Mouse (Mus musculus): ENCODE measurements around the gene Rnf222. TPM values are rescaled to one million over a fixed set of nuclear protein-coding genes. Genes with fewer than 3 reads are reported as not detected.
"Not testable (repeated sequence)": the region's sequence is repeated elsewhere in the genome, so short reads cannot be mapped to it uniquely, and the experiment has no call there.

The Rnf222 gene
- total RNA-seq, 2 experiments from 2014 or later: not detected

- no peak for ATAC-seq (replicated peaks; ENCODE audit: poor library complexity, severe bottlenecking)
Observed at GRCm38 (mm10) chr11:68906461-68906790, 18.1 kb downstream of the Rnf222 start.

DNA sequence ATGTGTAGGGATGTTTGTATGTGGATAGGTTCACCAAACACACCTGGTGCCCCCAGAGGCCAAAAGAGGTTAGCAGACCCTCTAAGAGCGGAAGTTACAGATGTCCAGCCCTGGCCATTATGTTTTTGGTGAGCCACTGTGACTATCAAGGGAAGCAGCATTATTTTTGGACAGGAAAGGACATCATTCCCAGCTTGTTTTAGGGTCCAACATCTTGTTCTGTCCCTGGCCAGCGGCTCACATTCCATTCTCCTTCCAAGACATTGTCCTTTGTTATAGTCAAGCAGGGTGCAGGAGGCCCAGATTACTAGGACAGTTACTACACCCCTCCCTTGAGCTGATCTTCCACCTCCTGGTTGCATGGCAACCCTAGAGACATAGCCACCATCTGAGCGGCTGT lies 18.9 kb downstream of the Rnf222 start:
- no peak for ATAC-seq (replicated peaks; ENCODE audit: poor library complexity, severe bottlenecking)

DNA sequence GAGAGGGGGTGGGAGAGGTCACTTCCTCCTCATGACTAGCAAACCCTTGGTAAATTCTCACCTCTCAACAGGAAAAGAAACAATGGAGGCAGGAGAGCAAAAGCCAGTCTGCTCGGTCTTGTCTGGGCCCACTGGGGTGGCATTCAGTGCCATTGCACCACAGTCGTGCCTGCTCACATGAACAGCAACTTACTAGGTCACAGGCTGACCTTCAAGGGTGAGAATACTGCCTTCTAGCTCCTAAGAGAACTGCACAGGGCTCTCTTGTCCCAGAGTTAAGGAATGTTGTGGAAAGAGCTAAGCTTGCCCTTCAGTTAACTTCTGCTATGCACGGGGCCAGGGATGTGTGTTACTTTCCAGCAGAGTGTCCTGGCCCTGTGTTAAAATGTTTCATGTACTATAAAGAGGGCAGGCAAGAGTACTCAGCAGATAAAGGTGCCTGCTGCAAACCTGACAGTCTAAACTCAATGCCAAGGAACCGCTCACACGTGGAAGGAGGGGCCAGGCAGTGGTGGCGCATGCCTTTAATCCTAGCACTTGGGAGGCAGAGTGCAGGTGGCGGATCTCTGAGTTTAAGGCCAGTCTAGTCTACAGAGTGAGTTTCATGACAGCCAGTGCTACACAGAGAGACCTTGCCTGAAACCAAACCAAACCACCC lies 20.6 kb downstream of the Rnf222 start:
- no peak for ATAC-seq (replicated peaks; ENCODE audit: poor library complexity, severe bottlenecking)

GRCm38 (mm10) chr11:68911531-68912177 lies 23.3 kb downstream of the Rnf222 start:
- ATAC-seq (replicated peaks; ENCODE audit: poor library complexity, severe bottlenecking): no peak

DNA sequence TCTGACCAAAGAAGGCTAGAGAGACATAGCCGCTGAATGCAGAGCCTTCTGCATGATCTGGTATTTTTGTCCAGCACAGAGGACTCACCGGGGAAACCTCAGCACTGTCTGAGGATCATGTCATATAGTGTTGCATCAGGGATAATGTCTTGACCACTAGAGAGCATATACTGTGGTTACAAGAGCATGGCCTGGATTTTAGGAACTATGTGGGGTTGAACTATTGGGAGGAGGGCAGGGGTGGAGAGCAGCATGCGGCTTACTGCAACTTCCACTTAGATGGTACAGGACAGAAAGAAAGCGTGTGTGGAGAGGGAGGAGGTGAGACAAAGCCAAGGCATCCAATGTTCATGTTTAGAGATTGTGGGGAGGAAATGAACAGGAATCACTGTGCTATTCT lies 26.2 kb downstream of the Rnf222 start:
- peak; percentile 95 for ATAC-seq (replicated peaks; ENCODE audit: poor library complexity, severe bottlenecking)

DNA sequence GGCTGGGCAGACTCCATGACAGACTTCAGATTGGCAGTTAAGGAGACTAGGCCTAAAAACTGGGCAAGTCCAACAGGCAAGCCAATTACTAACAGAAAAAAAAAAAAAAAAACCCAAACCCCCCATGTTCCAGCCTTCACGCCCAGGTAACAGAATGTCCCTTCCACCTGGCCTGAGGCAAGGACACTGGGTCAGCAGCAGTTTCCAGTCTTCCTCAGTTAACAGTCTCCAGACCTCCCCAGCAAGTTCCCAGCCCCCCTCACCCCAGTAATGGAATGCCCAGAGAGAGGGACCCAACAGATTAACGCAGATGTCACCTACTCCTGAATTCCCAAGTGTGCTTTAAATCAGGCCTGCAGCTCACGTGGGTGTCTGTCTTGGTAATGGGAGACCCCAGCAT lies 34.8 kb downstream of the Rnf222 start:
- no peak for ATAC-seq (replicated peaks; ENCODE audit: poor library complexity, severe bottlenecking)

- ATAC-seq (replicated peaks; ENCODE audit: poor library complexity, severe bottlenecking): no peak
Observed at GRCm38 (mm10) chr11:68924749-68925148, 36.4 kb downstream of the Rnf222 start.

GRCm38 (mm10) chr11:68926981-68927380 lies 38.6 kb downstream of the Rnf222 start, which contains the start of gene Odf4:
Gene Odf4, minus strand, starts transcription at chr11:68927081.
- no peak for ATAC-seq (replicated peaks; ENCODE audit: poor library complexity, severe bottlenecking)

GRCm38 (mm10) chr11:68929947-68930346 lies 41.6 kb downstream of the Rnf222 start:
- no peak for ATAC-seq (replicated peaks; ENCODE audit: poor library complexity, severe bottlenecking)

GRCm38 (mm10) chr11:68933885-68934507 lies 45.6 kb downstream of the Rnf222 start:
- no peak for ATAC-seq (replicated peaks; ENCODE audit: poor library complexity, severe bottlenecking)

- ATAC-seq (replicated peaks; ENCODE audit: poor library complexity, severe bottlenecking): not testable (repeated sequence)
Observed at GRCm38 (mm10) chr11:68936951-68937350, 48.6 kb downstream of the Rnf222 start.

DNA sequence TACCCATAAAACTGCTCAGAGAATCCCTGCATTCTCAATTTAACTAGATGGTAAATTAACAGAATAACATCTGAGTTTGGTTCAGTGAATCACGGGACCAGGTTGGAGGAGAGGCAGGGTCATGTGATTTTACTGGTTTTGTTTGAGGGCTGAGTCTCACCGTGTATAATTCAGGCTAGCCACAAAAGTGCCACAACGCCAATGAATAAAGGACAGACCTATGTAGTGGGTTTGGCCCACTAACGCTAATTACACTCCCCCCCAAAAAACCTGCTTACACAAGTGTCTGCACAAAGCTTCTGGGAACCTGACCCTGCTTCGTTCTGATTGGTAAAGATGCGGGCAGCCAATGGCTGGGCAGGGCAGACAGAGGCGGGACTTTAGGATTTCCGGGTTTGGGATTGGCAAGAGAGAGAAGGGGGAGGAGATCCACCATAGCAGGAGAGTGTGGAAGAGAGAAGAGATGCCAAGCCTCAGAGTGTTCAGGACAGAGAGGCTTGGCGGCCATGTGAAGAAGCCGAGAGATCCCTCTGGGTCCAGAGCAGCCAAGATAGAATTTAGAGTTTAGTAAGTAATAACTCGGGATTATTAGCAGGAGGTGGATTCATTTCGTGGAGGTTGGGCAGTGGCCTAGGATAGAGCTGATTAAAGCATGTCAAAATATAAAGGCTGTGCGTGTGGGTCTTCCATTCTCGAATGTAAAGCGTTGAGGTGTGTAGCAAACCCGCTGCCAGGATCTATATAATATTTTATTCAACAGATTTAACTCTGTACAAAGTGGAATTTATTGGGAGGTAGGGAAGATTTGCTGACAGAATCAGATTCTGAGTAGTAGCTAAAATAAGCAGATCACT lies 51.3 kb downstream of the Rnf222 start:
- peak; percentile 99 for ATAC-seq (replicated peaks; ENCODE audit: poor library complexity, severe bottlenecking)

GRCm38 (mm10) chr11:68940516-68940915 lies 52.2 kb downstream of the Rnf222 start:
- ATAC-seq (replicated peaks; ENCODE audit: poor library complexity, severe bottlenecking): no peak

DNA sequence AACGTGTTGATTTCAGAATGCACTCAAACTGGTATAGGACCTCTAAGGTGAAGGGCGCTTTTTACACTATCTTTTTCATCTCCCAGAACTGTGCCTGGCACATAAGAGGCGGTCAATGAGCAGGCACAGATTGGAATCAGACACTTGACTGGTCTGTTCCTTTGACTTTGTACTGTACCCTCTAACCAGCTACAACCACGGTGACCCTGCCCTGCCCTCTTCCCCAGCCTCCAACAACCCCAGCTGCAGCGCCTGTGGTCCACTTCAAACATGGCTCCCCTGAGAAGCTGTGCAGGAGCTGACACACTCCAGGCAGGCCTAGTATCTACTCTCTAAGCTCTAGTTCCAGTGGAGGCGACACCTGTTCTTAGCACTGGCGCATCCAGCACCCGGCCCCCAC lies 54.4 kb downstream of the Rnf222 start:
- no peak for ATAC-seq (replicated peaks; ENCODE audit: poor library complexity, severe bottlenecking)

- ATAC-seq (replicated peaks; ENCODE audit: poor library complexity, severe bottlenecking): no peak
Observed at GRCm38 (mm10) chr11:68945245-68945644, 56.9 kb downstream of the Rnf222 start.

Other genes with a start within 250 kb of the Rnf222 start
- gene Myh10, start 197.0 kb upstream of the Rnf222 start, total RNA-seq (2014; fragmentation: Nextera tagmentation): 0.37 TPM in 1 of 2 replicates, not detected in the other
- 0.21 and 0.30 TPM in 2 replicates for gene Myh10, start 197.0 kb upstream of the Rnf222 start, total RNA-seq (2017)
- gene Ndel1, start 16.7 kb upstream of the Rnf222 start, total RNA-seq (2014; fragmentation: Nextera tagmentation): 18.9 and 24.5 TPM in 2 replicates
- 41.7 and 42.7 TPM in 2 replicates for gene Ndel1, start 16.7 kb upstream of the Rnf222 start, total RNA-seq (2017)
- 5,141 and 5,287 TPM in 2 replicates for gene Rpl26, start 13.0 kb downstream of the Rnf222 start, total RNA-seq (2014; fragmentation: Nextera tagmentation)
- gene Rpl26, start 13.0 kb downstream of the Rnf222 start, total RNA-seq (2017): 5,847 and 6,613 TPM in 2 replicates
- gene Odf4, start 38.5 kb downstream of the Rnf222 start, total RNA-seq (2014; fragmentation: Nextera tagmentation): not detected in 2 replicates
- not detected in 2 replicates for gene Odf4, start 38.5 kb downstream of the Rnf222 start, total RNA-seq (2017)
- gene Arhgef15, start 68.9 kb downstream of the Rnf222 start, total RNA-seq (2014; fragmentation: Nextera tagmentation): 0.30 TPM in 1 of 2 replicates, not detected in the other
- gene Arhgef15, start 68.9 kb downstream of the Rnf222 start, total RNA-seq (2017): 0.04 and 0.05 TPM in 2 replicates
- 3.5 and 5.6 TPM in 2 replicates for gene Slc25a35, start 79.6 kb downstream of the Rnf222 start, total RNA-seq (2014; fragmentation: Nextera tagmentation)
- gene Slc25a35, start 79.6 kb downstream of the Rnf222 start, total RNA-seq (2017): 0.47 and 1.1 TPM in 2 replicates
- gene Rangrf, start 86.6 kb downstream of the Rnf222 start, total RNA-seq (2014; fragmentation: Nextera tagmentation): 87.2 and 120 TPM in 2 replicates
- 47.6 and 56.5 TPM in 2 replicates for gene Rangrf, start 86.6 kb downstream of the Rnf222 start, total RNA-seq (2017)
- gene Pfas, start 119.9 kb downstream of the Rnf222 start, total RNA-seq (2014; fragmentation: Nextera tagmentation): 47.3 and 48.4 TPM in 2 replicates
- gene Pfas, start 119.9 kb downstream of the Rnf222 start, total RNA-seq (2017): 45.5 and 56.2 TPM in 2 replicates
- gene Ctc1, start 127.4 kb downstream of the Rnf222 start, total RNA-seq (2014; fragmentation: Nextera tagmentation): 50.3 and 66.2 TPM in 2 replicates
- gene Ctc1, start 127.4 kb downstream of the Rnf222 start, total RNA-seq (2017): 17.1 and 22.4 TPM in 2 replicates
- gene Aurkb, start 157.1 kb downstream of the Rnf222 start, total RNA-seq (2014; fragmentation: Nextera tagmentation): 80.2 and 105 TPM in 2 replicates
- 102 and 122 TPM in 2 replicates for gene Aurkb, start 157.1 kb downstream of the Rnf222 start, total RNA-seq (2017)
- 2.0 and 11.4 TPM in 2 replicates for gene Borcs6, start 171.2 kb downstream of the Rnf222 start, total RNA-seq (2014; fragmentation: Nextera tagmentation)
- 9.4 TPM in 2 replicates for gene Borcs6, start 171.2 kb downstream of the Rnf222 start, total RNA-seq (2017)
- gene Tmem107, start 182.3 kb downstream of the Rnf222 start, total RNA-seq (2014; fragmentation: Nextera tagmentation): 15.1 and 48.9 TPM in 2 replicates
- gene Tmem107, start 182.3 kb downstream of the Rnf222 start, total RNA-seq (2017): 10.4 and 24.9 TPM in 2 replicates
- gene Vamp2, start 199.9 kb downstream of the Rnf222 start, total RNA-seq (2014; fragmentation: Nextera tagmentation): 59.2 and 63.1 TPM in 2 replicates
- 7.2 and 8.6 TPM in 2 replicates for gene Vamp2, start 199.9 kb downstream of the Rnf222 start, total RNA-seq (2017)
- 10.3 and 11.7 TPM in 2 replicates for gene Per1, start 206.7 kb downstream of the Rnf222 start, total RNA-seq (2014; fragmentation: Nextera tagmentation)
- 9.4 and 9.8 TPM in 2 replicates for gene Per1, start 206.7 kb downstream of the Rnf222 start, total RNA-seq (2017)
- not detected in 2 replicates for gene Hes7, start 231.9 kb downstream of the Rnf222 start, total RNA-seq (2014; fragmentation: Nextera tagmentation)
- not detected in 2 replicates for gene Hes7, start 231.9 kb downstream of the Rnf222 start, total RNA-seq (2017)
- gene 9130213A22Rik, start 234.0 kb downstream of the Rnf222 start, total RNA-seq (2014; fragmentation: Nextera tagmentation): 0.17 TPM in 1 of 2 replicates, not detected in the other
- not detected in 2 replicates for gene 9130213A22Rik, start 234.0 kb downstream of the Rnf222 start, total RNA-seq (2017)
- not detected in 2 replicates for gene Aloxe3, start 237.3 kb downstream of the Rnf222 start, total RNA-seq (2014; fragmentation: Nextera tagmentation)
- not detected in 2 replicates for gene Aloxe3, start 237.3 kb downstream of the Rnf222 start, total RNA-seq (2017)

Measured in granulocyte monocyte progenitor cell, adult 5-6 weeks (primary cell).